In genomic region chr16:4907972-4908371, GRCm38 (mm10) we compare ENCODE assay signal across 11 mouse cellular contexts. TPM values are rescaled to one million over a fixed set of nuclear protein-coding genes. Genes with fewer than 3 reads are reported as not detected.
A peak's percentile ranks its signal among the peaks of the same experiment; 100 is the strongest.
DNase-seq lines count a peak whose midpoint lies in the region; ATAC-seq and TF ChIP-seq lines count a peak whose summit lies in the region.
"Had no signal": no experiment of that assay in that cellular context is flagged by ENCODE, and none has a peak within 500 bp of the region (broad histone marks: within the 10 kb centered on the region; RNA-seq: fewer than 3 reads in every experiment).

No protein-coding gene starts in this region.

- H3K27ac ChIP-seq in heart, postnatal 0 days (ENCODE audit: low read depth): no peak overlapping the region
- no peak overlapping the region for H3K27ac ChIP-seq in heart, embryonic 10.5 days
- H3K27ac ChIP-seq in MEL (ENCODE audit: control insufficient read depth, low read depth, low read length): no peak overlapping the region
- no peak overlapping the region for H3K27ac ChIP-seq in liver, embryonic 11.5 days (ENCODE audit: low read depth, low read length)
- 0 out of 2 replicates have a peak overlapping the region, but pooled peaks have one; percentile 33 for H3K27ac ChIP-seq in olfactory bulb, adult 2 months (ENCODE audit: insufficient read depth, low read depth, low read length)
- no peak overlapping the region for H3K27ac ChIP-seq in intestine, embryonic 15.5 days
- H3K27ac ChIP-seq in kidney, embryonic 15.5 days: no peak overlapping the region
- no peak overlapping the region for H3K27ac ChIP-seq in forebrain, embryonic 12.5 days
- H3K27ac ChIP-seq: hindbrain, embryonic 15.5 days; kidney, postnatal 0 days; neural tube, embryonic 12.5 days had no signal

- H3K36me3 ChIP-seq in heart, postnatal 0 days (replicated peaks; ENCODE audit: control insufficient read depth, insufficient read depth, low read length): peaks cover 53% of the 10 kb centered on the region
- peaks cover 54% of the 10 kb centered on the region for H3K36me3 ChIP-seq in heart, embryonic 10.5 days
- H3K36me3 ChIP-seq in MEL (ENCODE audit: control insufficient read depth in 1 of 2, insufficient read depth in 2 of 2, low read length in 2 of 2): no peaks in the 10 kb centered on the region; a peak in 1 of 4 replicates
- H3K36me3 ChIP-seq in liver, embryonic 11.5 days (ENCODE audit: control insufficient read depth, insufficient read depth, low read length): peaks cover 13% of the 10 kb centered on the region
- H3K36me3 ChIP-seq in intestine, embryonic 15.5 days: peaks cover 21% of the 10 kb centered on the region
- peaks cover 56% of the 10 kb centered on the region for H3K36me3 ChIP-seq in kidney, embryonic 15.5 days
- H3K36me3 ChIP-seq in forebrain, embryonic 12.5 days (replicated peaks): peaks cover 45% of the 10 kb centered on the region

- no peak for TF ChIP-seq POLR2A in MEL (IDR thresholded peaks at IDR 0.05; ENCODE audit: control insufficient read depth in 1 of 2, insufficient read depth in 1 of 2, low read depth in 1 of 2, low read length in 2 of 2, poor library complexity in 1 of 2)
- no peak for TF ChIP-seq POLR2A in olfactory bulb, adult 2 months (IDR thresholded peaks at IDR 0.05; ENCODE audit: insufficient read depth, low read depth, low read length)

- 52% methylated on average over 4 of the region's 5 CpGs for WGBS in heart, postnatal 0 days
- 57% methylated on average over 5 of the region's 5 CpGs for WGBS in heart, embryonic 10.5 days
- WGBS in liver, embryonic 11.5 days: 38% methylated on average over 4 of the region's 5 CpGs
- WGBS in olfactory bulb, adult 2 months: 42% methylated on average over 5 of the region's 5 CpGs
- WGBS in intestine, embryonic 15.5 days: 57% methylated on average over 5 of the region's 5 CpGs
- 62% methylated on average over 5 of the region's 5 CpGs for WGBS in kidney, embryonic 15.5 days
- WGBS in forebrain, embryonic 12.5 days: 53% methylated on average over 5 of the region's 5 CpGs

- no peak overlapping the region for H3K9ac ChIP-seq in heart, postnatal 0 days (replicated peaks; ENCODE audit: low read depth, low read length)
- H3K9ac ChIP-seq in MEL (ENCODE audit: control insufficient read depth, low read depth, low read length, poor library complexity, severe bottlenecking): no peak overlapping the region
- no peak overlapping the region for H3K9ac ChIP-seq in liver, embryonic 11.5 days (ENCODE audit: low read depth, low read length)
- H3K9ac ChIP-seq in intestine, embryonic 15.5 days: no peak overlapping the region
- no peak overlapping the region for H3K9ac ChIP-seq in kidney, embryonic 15.5 days
- H3K9ac ChIP-seq in forebrain, embryonic 12.5 days: no peak overlapping the region
- H3K9ac ChIP-seq: hindbrain, embryonic 15.5 days; neural tube, embryonic 12.5 days had no signal

- no peak overlapping the region for H3K4me3 ChIP-seq in heart, postnatal 0 days (ENCODE audit: low read depth, low read length)
- H3K4me3 ChIP-seq in heart, embryonic 10.5 days: no peak overlapping the region
- H3K4me3 ChIP-seq in MEL (ENCODE audit: control insufficient read depth in 1 of 2, insufficient read depth in 1 of 2, low read depth in 2 of 2, low read length in 2 of 2): no peak overlapping the region
- H3K4me3 ChIP-seq in liver, embryonic 11.5 days (ENCODE audit: low read depth, low read length): no peak overlapping the region
- no peak overlapping the region for H3K4me3 ChIP-seq in olfactory bulb, adult 2 months (ENCODE audit: insufficient read depth, low read depth, low read length)
- no peak overlapping the region for H3K4me3 ChIP-seq in intestine, embryonic 15.5 days (replicated peaks)
- H3K4me3 ChIP-seq in kidney, embryonic 15.5 days (replicated peaks): no peak overlapping the region
- H3K4me3 ChIP-seq in forebrain, embryonic 12.5 days (replicated peaks): no peak overlapping the region
- H3K4me3 ChIP-seq: hindbrain, embryonic 15.5 days; neural tube, embryonic 12.5 days had no signal

- no peak for TF ChIP-seq EP300 in heart, postnatal 0 days (IDR thresholded peaks at IDR 0.05; ENCODE audit: low read depth)
- TF ChIP-seq EP300 in MEL (IDR thresholded peaks at IDR 0.05; ENCODE audit: low read depth in 1 of 2, low read length in 2 of 2): no peak

- 0 out of 2 replicates have a peak, but pooled peaks have one; percentile 36 for ATAC-seq in heart, postnatal 0 days (ENCODE audit: insufficient read depth, low read depth)
- ATAC-seq in liver, embryonic 11.5 days (replicated peaks; ENCODE audit: low FRiP score): peak; percentile 75
- no peak for ATAC-seq in intestine, embryonic 15.5 days
- ATAC-seq in kidney, embryonic 15.5 days (replicated peaks; ENCODE audit: low FRiP score): no peak
- ATAC-seq in forebrain, embryonic 12.5 days (ENCODE audit: low FRiP score): no peak

- H3K27me3 ChIP-seq in heart, postnatal 0 days (ENCODE audit: control insufficient read depth, insufficient read depth, low read length): no peaks in the 10 kb centered on the region
- no peaks in the 10 kb centered on the region for H3K27me3 ChIP-seq in heart, embryonic 10.5 days (ENCODE audit: insufficient read depth, poor library complexity, severe bottlenecking)
- H3K27me3 ChIP-seq in MEL (ENCODE audit: control insufficient read depth in 1 of 2, insufficient read depth in 2 of 2, low read length in 2 of 2): no peaks in the 10 kb centered on the region
- no peaks in the 10 kb centered on the region for H3K27me3 ChIP-seq in liver, embryonic 11.5 days (replicated peaks; ENCODE audit: control insufficient read depth, insufficient read depth, low read length)
- H3K27me3 ChIP-seq in intestine, embryonic 15.5 days (replicated peaks): no peaks in the 10 kb centered on the region
- H3K27me3 ChIP-seq in kidney, embryonic 15.5 days: no peaks in the 10 kb centered on the region
- no peaks in the 10 kb centered on the region for H3K27me3 ChIP-seq in forebrain, embryonic 12.5 days
- H3K27me3 ChIP-seq: hindbrain, embryonic 15.5 days; neural tube, embryonic 12.5 days had no signal

- no peak overlapping the region for H3K4me2 ChIP-seq in heart, postnatal 0 days (ENCODE audit: low read depth, low read length)
- no peak overlapping the region for H3K4me2 ChIP-seq in liver, embryonic 11.5 days
- H3K4me2 ChIP-seq in intestine, embryonic 15.5 days (replicated peaks): no peak overlapping the region
- no peak overlapping the region for H3K4me2 ChIP-seq in kidney, embryonic 15.5 days
- H3K4me2 ChIP-seq in forebrain, embryonic 12.5 days: no peak overlapping the region
- H3K4me2 ChIP-seq: hindbrain, embryonic 15.5 days; neural tube, embryonic 12.5 days had no signal

- no peak for DNase-seq in heart, postnatal 0 days (ENCODE audit: low spot score)
- DNase-seq in heart, embryonic 10.5 days (ENCODE audit: low spot score): no peak
- DNase-seq in MEL (ENCODE audit: low read depth, low spot score): peak; percentile 30
- no peak for DNase-seq in liver, embryonic 11.5 days (ENCODE audit: low spot score)

- 0 out of 2 replicates have a peak, but pooled peaks cover 3% of the 10 kb centered on the region for H3K4me1 ChIP-seq in heart, postnatal 0 days (ENCODE audit: control insufficient read depth, insufficient read depth)
- H3K4me1 ChIP-seq in heart, embryonic 10.5 days: peaks cover 20% of the 10 kb centered on the region
- no peaks in the 10 kb centered on the region for H3K4me1 ChIP-seq in MEL (ENCODE audit: control insufficient read depth in 1 of 2, insufficient read depth in 2 of 2, low read length in 2 of 2)
- peaks cover 13% of the 10 kb centered on the region for H3K4me1 ChIP-seq in liver, embryonic 11.5 days (replicated peaks; ENCODE audit: control insufficient read depth, insufficient read depth, low read length)
- peaks cover 19% of the 10 kb centered on the region for H3K4me1 ChIP-seq in olfactory bulb, adult 2 months (ENCODE audit: control insufficient read depth, insufficient read depth, low read length)
- peaks cover 11% of the 10 kb centered on the region for H3K4me1 ChIP-seq in intestine, embryonic 15.5 days (replicated peaks)
- H3K4me1 ChIP-seq in kidney, embryonic 15.5 days: peaks cover 20% of the 10 kb centered on the region
- no peaks in the 10 kb centered on the region for H3K4me1 ChIP-seq in forebrain, embryonic 12.5 days
- H3K4me1 ChIP-seq: hindbrain, embryonic 15.5 days; neural tube, embryonic 12.5 days had no signal

- TF ChIP-seq CTCF in heart, postnatal 0 days (IDR thresholded peaks at IDR 0.05; ENCODE audit: low read depth): no peak
- TF ChIP-seq CTCF in MEL (IDR thresholded peaks at IDR 0.05 in 2 of 3, conservative IDR thresholded peaks at IDR 0.05 in 1 of 3; ENCODE audit: control insufficient read depth in 1 of 3, insufficient read depth in 1 of 3, low read depth in 2 of 3, low read length in 3 of 3, poor library complexity in 1 of 3, severe bottlenecking in 1 of 3): no peak
- no peak for TF ChIP-seq CTCF in olfactory bulb, adult 2 months (IDR thresholded peaks at IDR 0.05; ENCODE audit: insufficient read depth, low read depth, low read length)

- no peak for TF ChIP-seq RAD21 in MEL (IDR thresholded peaks at IDR 0.05; ENCODE audit: low read depth, low read length)

- no peaks in the 10 kb centered on the region for H3K9me3 ChIP-seq in heart, postnatal 0 days (replicated peaks; ENCODE audit: control insufficient read depth, low read length)
- no peaks in the 10 kb centered on the region for H3K9me3 ChIP-seq in heart, embryonic 10.5 days
- H3K9me3 ChIP-seq in MEL (replicated peaks; ENCODE audit: insufficient read depth, low read length): no peaks in the 10 kb centered on the region
- H3K9me3 ChIP-seq in liver, embryonic 11.5 days (ENCODE audit: control insufficient read depth, low read length): no peaks in the 10 kb centered on the region
- H3K9me3 ChIP-seq in intestine, embryonic 15.5 days: no peaks in the 10 kb centered on the region
- no peaks in the 10 kb centered on the region for H3K9me3 ChIP-seq in kidney, embryonic 15.5 days (replicated peaks)
- no peaks in the 10 kb centered on the region for H3K9me3 ChIP-seq in forebrain, embryonic 12.5 days
- H3K9me3 ChIP-seq: hindbrain, embryonic 15.5 days; neural tube, embryonic 12.5 days had no signal

- H3K79me2 ChIP-seq in MEL (ENCODE audit: control insufficient read depth, insufficient read depth, low read length, poor library complexity): no peaks in the 10 kb centered on the region

RNA-seq across cellular contexts. Expression of gene Mgrn1, which starts 21.9 kb away (rescaled TPM):
- total RNA-seq in heart, postnatal 0 days (2014; rRNA removed; ENCODE audit: low replicate concordance): 214 and 223 TPM in 2 replicates
- 138 and 159 TPM in 2 replicates for polyA plus RNA-seq in heart, postnatal 0 days (2015; fragmentation: Nextera tagmentation; extraction: Ambion mirVana)
- 96.2 and 131 TPM in 2 replicates for polyA plus RNA-seq in heart, embryonic 10.5 days (2016; fragmentation: Nextera tagmentation; extraction: Ambion mirVana)
- 8.4 and 9.8 TPM in 2 replicates for total RNA-seq in MEL (2012; rRNA removed)
- polyA plus RNA-seq in MEL (2012; ENCODE audit: insufficient read depth in 1 of 2, insufficient read length in 2 of 2, low read depth in 1 of 2, low replicate concordance in 2 of 2, missing spikeins in 1 of 2): 10 to 100 TPM in 1 of 2 experiments, not detected in 1; 25.0 TPM
- 50.5 and 52.5 TPM in 2 replicates for polyA plus RNA-seq in liver, embryonic 11.5 days (2014; fragmentation: Nextera tagmentation; extraction: Ambion mirVana)
- 248 TPM in 1 of 2 replicates, not detected in the other for polyA plus RNA-seq in olfactory bulb, adult 2 months (2012; ENCODE audit: insufficient read depth, insufficient read length, low replicate concordance, missing spikeins)
- 71.2 and 77.9 TPM in 2 replicates for polyA plus RNA-seq in intestine, embryonic 15.5 days (2015; fragmentation: Nextera tagmentation; extraction: Ambion mirVana)
- polyA plus RNA-seq in kidney, embryonic 15.5 days (2015; fragmentation: Nextera tagmentation; extraction: Ambion mirVana): 88.2 and 98.1 TPM in 2 replicates
- polyA plus RNA-seq in forebrain, embryonic 12.5 days (2016; fragmentation: Nextera tagmentation; extraction: Ambion mirVana): 80.2 and 85.1 TPM in 2 replicates

RNA-seq across cellular contexts. Expression of gene Ubald1, which starts 27.9 kb away (rescaled TPM):
- total RNA-seq in heart, postnatal 0 days (2014; rRNA removed; ENCODE audit: low replicate concordance): 11.7 and 27.6 TPM in 2 replicates
- polyA plus RNA-seq in heart, postnatal 0 days (2015; fragmentation: Nextera tagmentation; extraction: Ambion mirVana): 18.3 and 18.8 TPM in 2 replicates
- polyA plus RNA-seq in heart, embryonic 10.5 days (2016; fragmentation: Nextera tagmentation; extraction: Ambion mirVana): 29.8 and 31.4 TPM in 2 replicates
- total RNA-seq in MEL (2012; rRNA removed): 2.8 and 4.3 TPM in 2 replicates
- 10 to 100 TPM in 1 of 2 experiments, not detected in 1; 25.6 TPM for polyA plus RNA-seq in MEL (2012; ENCODE audit: insufficient read depth in 1 of 2, insufficient read length in 2 of 2, low read depth in 1 of 2, low replicate concordance in 2 of 2, missing spikeins in 1 of 2)
- polyA plus RNA-seq in liver, embryonic 11.5 days (2014; fragmentation: Nextera tagmentation; extraction: Ambion mirVana): 26.4 and 29.9 TPM in 2 replicates
- not detected in 2 replicates for polyA plus RNA-seq in olfactory bulb, adult 2 months (2012; ENCODE audit: insufficient read depth, insufficient read length, low replicate concordance, missing spikeins)
- 34.0 and 36.1 TPM in 2 replicates for polyA plus RNA-seq in intestine, embryonic 15.5 days (2015; fragmentation: Nextera tagmentation; extraction: Ambion mirVana)
- 37.4 and 39.7 TPM in 2 replicates for polyA plus RNA-seq in kidney, embryonic 15.5 days (2015; fragmentation: Nextera tagmentation; extraction: Ambion mirVana)
- 23.8 and 27.2 TPM in 2 replicates for polyA plus RNA-seq in forebrain, embryonic 12.5 days (2016; fragmentation: Nextera tagmentation; extraction: Ambion mirVana)

RNA-seq across cellular contexts. Expression of gene Nudt16l1, which starts 30.6 kb away (rescaled TPM):
- total RNA-seq in heart, postnatal 0 days (2014; rRNA removed; ENCODE audit: low replicate concordance): 35.5 and 44.0 TPM in 2 replicates
- polyA plus RNA-seq in heart, postnatal 0 days (2015; fragmentation: Nextera tagmentation; extraction: Ambion mirVana): 96.0 and 101 TPM in 2 replicates
- polyA plus RNA-seq in heart, embryonic 10.5 days (2016; fragmentation: Nextera tagmentation; extraction: Ambion mirVana): 111 and 125 TPM in 2 replicates
- 34.2 and 41.1 TPM in 2 replicates for total RNA-seq in MEL (2012; rRNA removed)
- 10 to 100 TPM in 1 of 2 experiments, not detected in 1; 69.3 TPM for polyA plus RNA-seq in MEL (2012; ENCODE audit: insufficient read depth in 1 of 2, insufficient read length in 2 of 2, low read depth in 1 of 2, low replicate concordance in 2 of 2, missing spikeins in 1 of 2)
- polyA plus RNA-seq in liver, embryonic 11.5 days (2014; fragmentation: Nextera tagmentation; extraction: Ambion mirVana): 102 and 103 TPM in 2 replicates
- polyA plus RNA-seq in olfactory bulb, adult 2 months (2012; ENCODE audit: insufficient read depth, insufficient read length, low replicate concordance, missing spikeins): not detected in 2 replicates
- 128 and 143 TPM in 2 replicates for polyA plus RNA-seq in intestine, embryonic 15.5 days (2015; fragmentation: Nextera tagmentation; extraction: Ambion mirVana)
- 151 and 155 TPM in 2 replicates for polyA plus RNA-seq in kidney, embryonic 15.5 days (2015; fragmentation: Nextera tagmentation; extraction: Ambion mirVana)
- 124 and 125 TPM in 2 replicates for polyA plus RNA-seq in forebrain, embryonic 12.5 days (2016; fragmentation: Nextera tagmentation; extraction: Ambion mirVana)

RNA-seq across cellular contexts. Expression of gene Anks3, which starts 56.0 kb away (rescaled TPM):
- total RNA-seq in heart, postnatal 0 days (2014; rRNA removed; ENCODE audit: low replicate concordance): 18.0 and 22.7 TPM in 2 replicates
- polyA plus RNA-seq in heart, postnatal 0 days (2015; fragmentation: Nextera tagmentation; extraction: Ambion mirVana): 18.6 and 21.2 TPM in 2 replicates
- polyA plus RNA-seq in heart, embryonic 10.5 days (2016; fragmentation: Nextera tagmentation; extraction: Ambion mirVana): 38.5 and 44.4 TPM in 2 replicates
- 19.9 and 27.1 TPM in 2 replicates for total RNA-seq in MEL (2012; rRNA removed)
- 10 to 100 TPM in 1 of 2 experiments, not detected in 1; 33.9 TPM for polyA plus RNA-seq in MEL (2012; ENCODE audit: insufficient read depth in 1 of 2, insufficient read length in 2 of 2, low read depth in 1 of 2, low replicate concordance in 2 of 2, missing spikeins in 1 of 2)
- polyA plus RNA-seq in liver, embryonic 11.5 days (2014; fragmentation: Nextera tagmentation; extraction: Ambion mirVana): 28.1 and 30.0 TPM in 2 replicates
- polyA plus RNA-seq in olfactory bulb, adult 2 months (2012; ENCODE audit: insufficient read depth, insufficient read length, low replicate concordance, missing spikeins): not detected in 2 replicates
- 39.6 and 42.0 TPM in 2 replicates for polyA plus RNA-seq in intestine, embryonic 15.5 days (2015; fragmentation: Nextera tagmentation; extraction: Ambion mirVana)
- 59.7 and 69.3 TPM in 2 replicates for polyA plus RNA-seq in kidney, embryonic 15.5 days (2015; fragmentation: Nextera tagmentation; extraction: Ambion mirVana)
- polyA plus RNA-seq in forebrain, embryonic 12.5 days (2016; fragmentation: Nextera tagmentation; extraction: Ambion mirVana): 53.3 and 58.4 TPM in 2 replicates

Comparison
In these comparisons a context has a peak if more than half of its experiments do, and no peak if none do; other contexts are left out.
1. ATAC-seq: peak in heart, postnatal 0 days (single experiment) and liver, embryonic 11.5 days (single experiment); none in intestine, embryonic 15.5 days (single experiment), kidney, embryonic 15.5 days (single experiment) and forebrain, embryonic 12.5 days (single experiment).